Mouse (Mus musculus): Measurements from ENCODE around the gene Tnfsf13.
"Not testable (repeated sequence)": the region's sequence is repeated elsewhere in the genome, so short reads cannot be mapped to it uniquely, and the experiment has no call there.

Gene Tnfsf13

DNA sequence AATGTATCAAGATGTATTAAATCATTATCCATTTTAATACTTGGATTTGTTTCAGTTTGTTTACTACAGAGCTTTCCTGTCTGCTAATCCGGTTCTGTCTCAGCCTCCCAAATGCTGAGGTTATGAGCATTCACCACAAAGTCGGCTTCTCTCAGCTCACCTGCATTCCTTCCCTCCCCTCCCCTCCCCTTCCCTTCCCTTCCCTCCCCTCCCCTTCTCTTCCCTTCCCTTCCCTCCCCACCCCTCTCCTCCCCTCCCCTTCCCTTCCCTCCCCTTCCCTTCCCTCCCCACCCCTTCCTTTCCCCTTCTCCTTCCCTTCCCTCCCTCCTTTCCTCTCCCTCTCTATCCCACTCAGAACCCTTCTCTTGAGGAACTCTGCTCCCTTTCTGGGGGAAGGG lies 19.0 kb upstream of the Tnfsf13 start:
- in situ Hi-C loops (cut with MboI, MseI), result no loop called here

DNA sequence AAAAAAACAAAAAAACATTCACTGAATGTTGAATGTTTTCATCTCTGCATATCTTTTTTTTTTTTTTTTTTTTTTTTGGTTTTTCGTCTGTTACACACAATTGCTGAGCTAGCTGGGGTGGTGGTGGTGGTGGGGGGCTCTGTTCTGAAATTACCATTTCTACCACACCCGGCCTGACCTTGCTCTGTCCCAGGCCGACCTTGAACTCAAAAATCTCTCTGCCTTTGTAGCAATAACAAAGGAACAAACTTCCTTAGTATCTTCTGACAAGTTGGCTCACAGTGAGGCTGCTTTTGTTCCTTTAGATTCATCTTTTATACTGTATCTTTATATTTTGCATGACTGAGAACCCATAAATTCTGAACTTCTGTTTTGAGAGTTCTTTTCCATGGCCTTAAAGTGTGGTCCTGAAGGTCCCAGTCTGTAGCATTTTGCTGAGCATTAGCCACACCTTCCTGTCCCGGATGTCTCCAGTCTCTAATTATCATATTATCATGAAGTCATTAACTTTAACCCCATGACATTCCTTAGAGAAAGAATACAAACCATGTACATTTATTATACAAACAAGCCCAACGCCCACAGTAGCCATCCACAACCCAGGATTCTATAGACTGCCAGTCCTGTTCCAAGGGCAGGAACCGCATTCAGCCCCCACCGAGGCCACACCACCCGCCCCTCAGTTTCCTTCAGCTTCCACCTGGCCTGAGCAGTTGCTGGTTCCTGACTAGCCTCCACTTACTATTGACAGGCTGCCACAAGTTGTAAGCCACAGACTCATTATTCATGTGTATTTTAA lies 18.4 kb upstream of the Tnfsf13 start:
- in situ Hi-C loops (cut with MboI, MseI), result no loop called here

- in situ Hi-C loops (cut with MboI, MseI), result not testable (repeated sequence)
These were observed 17.8 kb upstream of the Tnfsf13 start for GRCm38 (mm10) chr11:69703381-69703780.

DNA sequence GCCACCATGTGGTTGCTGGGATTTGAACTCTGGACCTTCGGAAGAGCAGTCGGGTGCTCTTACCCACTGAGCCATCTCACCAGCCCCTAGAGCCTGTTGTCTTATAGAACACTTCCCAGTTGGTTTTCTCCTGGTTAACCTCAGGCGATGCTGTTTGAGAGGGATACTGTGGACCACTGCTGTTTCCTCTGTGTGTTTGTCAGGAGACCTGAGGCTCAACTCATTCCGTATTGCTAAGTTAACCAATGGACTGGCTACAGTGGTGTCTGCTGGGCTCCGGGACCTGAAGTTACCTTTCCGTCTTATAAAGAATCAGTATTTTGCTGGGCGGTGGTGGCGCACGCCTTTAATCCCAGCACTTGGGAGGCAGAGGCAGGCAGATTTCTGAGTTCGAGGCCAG lies 17.3 kb upstream of the Tnfsf13 start:
- in situ Hi-C loops (cut with MboI, MseI), result not testable (repeated sequence)

GRCm38 (mm10) chr11:69699595-69699994 lies 14.0 kb upstream of the Tnfsf13 start:
- in situ Hi-C loops (cut with MboI, MseI), result no loop called here

DNA sequence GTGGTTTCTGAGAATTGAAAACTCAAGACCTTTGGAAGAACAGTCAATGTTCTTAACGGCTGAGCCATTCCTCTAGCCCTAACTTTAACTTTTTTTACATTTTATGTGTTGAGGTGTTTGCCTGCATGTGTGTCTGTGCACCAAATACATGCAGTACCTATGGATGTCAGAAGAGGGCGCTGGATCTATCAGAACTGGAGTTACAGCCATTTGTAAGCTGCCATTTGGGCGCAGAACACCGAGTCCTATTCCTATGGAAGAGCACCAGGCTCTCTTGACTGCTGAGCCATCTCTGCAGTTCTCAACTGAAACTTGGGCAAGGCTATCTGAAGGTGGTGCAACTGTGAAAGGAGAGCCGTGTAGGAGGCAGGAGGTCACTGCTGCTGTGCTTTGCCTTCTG lies 13.0 kb upstream of the Tnfsf13 start:
- in situ Hi-C loops (cut with MboI, MseI), result no loop called here

GRCm38 (mm10) chr11:69697396-69697795 lies 11.8 kb upstream of the Tnfsf13 start:
- in situ Hi-C loops (cut with MboI, MseI), result no loop called here

DNA sequence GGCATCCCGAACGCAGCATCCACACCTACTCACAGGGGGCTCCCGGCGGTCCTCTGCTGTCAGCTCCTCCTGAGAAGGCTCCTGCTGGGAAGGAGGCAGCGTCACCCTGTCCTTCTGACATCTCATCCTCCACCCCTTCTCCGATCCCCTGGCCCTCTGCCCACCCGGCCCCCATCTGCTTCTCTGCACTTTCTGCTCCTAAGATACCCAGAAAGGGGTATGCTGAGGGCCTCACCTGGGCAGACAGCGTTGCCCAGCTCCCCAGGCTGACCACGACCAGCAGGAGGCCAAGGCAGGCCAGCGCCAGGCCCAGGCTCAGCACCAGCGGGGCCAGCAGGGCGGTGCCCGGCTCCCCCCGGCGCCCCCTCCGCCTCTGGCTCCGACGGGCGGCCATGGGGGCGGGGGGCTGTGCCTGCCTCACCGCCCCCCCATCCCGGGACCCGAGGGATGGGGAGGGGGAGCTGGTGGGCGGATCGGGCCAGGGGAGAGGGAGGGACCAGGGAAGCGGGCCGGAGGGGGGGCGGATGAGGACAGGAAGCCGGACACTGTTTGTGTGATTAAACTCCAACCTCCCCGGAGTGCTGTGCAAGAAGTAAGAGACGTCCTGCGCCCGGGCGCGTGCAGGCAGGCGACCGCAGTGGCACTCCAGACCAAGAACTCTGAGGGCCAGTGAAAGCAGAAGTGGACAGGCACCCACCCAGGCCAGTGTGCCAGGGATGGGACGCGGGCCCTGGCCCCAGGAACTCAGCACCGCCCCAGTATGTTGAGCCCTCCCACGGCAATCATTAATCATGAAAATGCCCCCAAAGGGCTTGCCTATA lies 10.0 kb upstream of the Tnfsf13 start, which contains the start of the genes Tnfsf12 and Tnfsfm13:
Tnfsf12 (minus strand) TSS at position 489 of the 821 bp plus-strand sequence.
Tnfsfm13 (minus strand) TSS at position 738 of the 821 bp plus-strand sequence.
- in situ Hi-C loops (cut with MboI, MseI), result no loop called here

GRCm38 (mm10) chr11:69695046-69695360 lies 9.4 kb upstream of the Tnfsf13 start:
- in situ Hi-C loops (cut with MboI, MseI), result no loop called here

DNA sequence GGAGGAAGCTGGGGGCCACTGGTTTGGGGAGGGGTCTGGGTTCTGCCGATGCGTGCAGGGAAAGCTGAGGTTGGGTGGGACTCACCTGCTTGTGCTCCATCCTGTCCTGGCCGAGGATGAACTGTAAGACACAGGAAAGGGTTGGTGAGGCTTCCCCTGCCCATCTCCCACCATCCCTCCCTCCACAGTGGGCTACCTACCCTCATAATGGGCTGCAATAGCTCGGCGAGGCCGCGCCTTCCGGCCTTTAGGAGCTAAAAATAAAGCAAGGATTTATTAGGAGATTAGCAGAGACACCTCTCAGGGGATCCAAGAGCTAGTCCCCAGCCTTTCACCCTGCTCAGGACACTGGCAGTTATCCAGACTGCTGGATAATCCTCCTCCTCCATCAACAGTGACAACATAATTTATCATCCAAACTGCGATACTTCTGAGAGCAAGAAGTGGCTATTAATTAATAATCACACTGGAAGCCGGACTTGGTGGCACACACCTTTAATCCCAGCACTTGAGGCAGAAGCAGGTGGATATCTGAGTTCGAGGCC lies 7.9 kb upstream of the Tnfsf13 start:
- in situ Hi-C loops (cut with MboI, MseI), result no loop called here

DNA sequence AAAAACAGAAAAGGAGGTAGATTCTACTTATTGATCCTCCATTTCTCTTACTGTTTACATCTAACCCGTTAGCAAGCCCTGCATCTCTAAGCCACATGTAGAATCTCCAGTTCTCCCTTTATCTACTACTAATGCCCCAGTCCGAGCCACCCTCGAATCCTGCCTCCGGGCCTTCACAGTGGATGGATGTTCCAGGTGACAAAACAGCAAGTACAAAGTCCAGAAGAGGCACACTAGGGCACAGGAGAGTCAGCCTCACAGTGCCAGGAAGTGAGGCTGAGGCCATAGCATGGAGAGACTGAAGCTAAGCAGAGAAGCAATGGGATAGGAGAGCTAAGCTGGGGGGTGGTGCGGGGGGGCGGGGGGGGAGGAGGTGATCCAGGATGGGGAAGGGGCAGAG lies 7.3 kb upstream of the Tnfsf13 start:
- in situ Hi-C loops (cut with MboI, MseI), result no loop called here

- in situ Hi-C loops (cut with MboI, MseI), result no loop called here
These were observed 6.7 kb upstream of the Tnfsf13 start for GRCm38 (mm10) chr11:69692196-69692811.

- in situ Hi-C loops (cut with MboI, MseI), result loop anchor here (5.0 kb wide), 1 partner anchor 32 kb away; no protein-coding TSS in a partner anchor
These were observed 4.3 kb upstream of the Tnfsf13 start for GRCm38 (mm10) chr11:69689891-69690290.

- in situ Hi-C loops (cut with MboI, MseI), result loop anchor here (5.0 kb wide), 1 partner anchor 35 kb away; no protein-coding TSS in a partner anchor
These were observed 1.5 kb upstream of the Tnfsf13 start for GRCm38 (mm10) chr11:69687061-69687460.

GRCm38 (mm10) chr11:69686377-69686776 lies 793 bp upstream of the Tnfsf13 start:
- in situ Hi-C loops (cut with MboI, MseI), result loop anchor here (5.0 kb wide), 1 partner anchor 36 kb away; no protein-coding TSS in a partner anchor

GRCm38 (mm10) chr11:69684936-69685335 lies 648 bp downstream of the Tnfsf13 start:
- in situ Hi-C loops (cut with MboI, MseI), result loop anchor here (5.0 kb wide), 1 partner anchor 37 kb away; no protein-coding TSS in a partner anchor

GRCm38 (mm10) chr11:69684128-69684745 lies 1.3 kb downstream of the Tnfsf13 start:
- in situ Hi-C loops (cut with MboI, MseI), result no loop called here

DNA sequence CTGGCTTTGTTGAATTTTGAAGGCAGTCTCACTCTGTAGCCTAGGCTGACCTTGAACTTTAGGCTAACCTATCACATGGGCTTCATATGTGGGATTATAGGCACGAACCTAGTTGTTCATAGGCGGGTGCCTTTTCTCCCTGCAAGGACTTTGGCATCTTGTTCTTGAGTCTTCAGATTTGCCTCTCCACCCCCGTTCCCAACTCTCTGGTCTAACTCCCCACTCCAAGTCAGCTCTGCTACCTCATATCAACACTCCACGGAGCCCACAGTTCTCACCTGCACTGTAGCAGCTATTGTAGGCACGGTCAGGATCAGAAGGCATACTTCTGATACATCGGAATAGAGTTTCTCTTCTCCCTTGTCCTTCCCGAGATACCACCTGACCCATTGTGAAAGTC lies 2.0 kb downstream of the Tnfsf13 start:
- in situ Hi-C loops (cut with MboI, MseI), result no loop called here

GRCm38 (mm10) chr11:69682840-69683533 lies 2.6 kb downstream of the Tnfsf13 start:
- in situ Hi-C loops (cut with MboI, MseI), result no loop called here

DNA sequence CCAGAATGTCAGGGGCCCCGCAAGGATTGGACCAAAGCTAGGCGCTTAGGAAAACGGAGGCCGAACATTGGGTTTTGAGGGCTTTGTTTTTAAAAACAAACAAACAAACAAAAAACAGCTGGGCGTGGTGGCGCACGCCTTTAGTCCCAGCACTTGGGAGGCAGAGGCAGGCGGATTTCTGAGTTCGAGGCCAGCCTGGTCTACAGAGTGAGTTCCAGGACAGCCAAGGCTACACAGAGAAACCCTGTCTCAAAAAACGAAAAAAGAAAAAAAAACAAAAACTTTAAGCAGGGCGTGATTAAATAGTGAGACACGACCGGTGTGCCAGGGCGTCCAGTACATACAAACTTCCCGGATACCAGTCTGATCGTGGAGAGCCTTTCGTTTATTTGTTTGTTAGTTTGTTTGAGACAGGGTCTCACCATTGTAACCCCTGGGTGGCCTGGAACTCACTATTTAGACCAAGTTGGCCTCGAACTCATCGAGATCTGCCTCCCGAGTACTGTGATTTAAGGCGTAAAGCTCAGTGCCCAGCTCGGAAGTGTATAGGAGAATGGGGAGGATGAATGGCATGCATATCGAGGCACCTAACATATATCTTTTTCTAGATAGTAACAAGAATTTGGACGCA lies 3.3 kb downstream of the Tnfsf13 start:
- in situ Hi-C loops (cut with MboI, MseI), result no loop called here
